Mouse (Mus musculus): ENCODE data around the gene Nbeal2. TPM values are rescaled to one million over a fixed set of nuclear protein-coding genes. Genes with fewer than 3 reads are reported as not detected.
"Not testable (repeated sequence)": the region's sequence is repeated elsewhere in the genome, so short reads cannot be mapped to it uniquely, and the experiment has no call there.

The Nbeal2 gene
- 1 to 10 TPM; 8.5 to 9.8 TPM for total RNA-seq (2021)
- long read RNA-seq, experiment 1, full-length matches to known transcripts, result 1 of 2 reads
- long read RNA-seq, experiment 1, partial matches to known transcripts, result 1 of 2 reads
- long read RNA-seq, experiment 1, other reads (novel, unspliced or antisense), result 0 of 2 reads
- long read RNA-seq, experiment 2, partial matches to known transcripts, result 3 of 4 reads
- long read RNA-seq, experiment 2, other reads (novel, unspliced or antisense), result 1 of 4 reads

- DNase-seq (ENCODE audit: low spot score in 2 of 2), result peak; percentile 90 to 92
Observed at GRCm38 (mm10) chr9:110653655-110654461, at the start of gene Nbeal2. Gene Nbeal2 (minus strand): TSS chr9:110654161.

GRCm38 (mm10) chr9:110702848-110703247 lies 48.9 kb upstream of the Nbeal2 start:
- no peak for DNase-seq (ENCODE audit: low spot score in 2 of 2)

GRCm38 (mm10) chr9:110701114-110702032 lies 47.4 kb upstream of the Nbeal2 start:
- no peak for DNase-seq (ENCODE audit: low spot score in 2 of 2)

GRCm38 (mm10) chr9:110699574-110699973 lies 45.6 kb upstream of the Nbeal2 start:
- no peak for DNase-seq (ENCODE audit: low spot score in 2 of 2)

- DNase-seq (ENCODE audit: low spot score in 2 of 2), result no peak
Observed at GRCm38 (mm10) chr9:110697465-110697864, 43.5 kb upstream of the Nbeal2 start.

GRCm38 (mm10) chr9:110696427-110696826 lies 42.5 kb upstream of the Nbeal2 start:
- DNase-seq (ENCODE audit: low spot score in 2 of 2), result no peak

- no peak for DNase-seq (ENCODE audit: low spot score in 2 of 2)
Observed at GRCm38 (mm10) chr9:110695165-110695755, 41.3 kb upstream of the Nbeal2 start.

- DNase-seq (ENCODE audit: low spot score in 2 of 2), result no peak
Observed at GRCm38 (mm10) chr9:110689261-110689779, 35.4 kb upstream of the Nbeal2 start.

- no peak for DNase-seq (ENCODE audit: low spot score in 2 of 2)
Observed at GRCm38 (mm10) chr9:110687846-110688245, 33.9 kb upstream of the Nbeal2 start.

- DNase-seq (ENCODE audit: low spot score in 2 of 2), result no peak
Observed at GRCm38 (mm10) chr9:110687061-110687460, 33.1 kb upstream of the Nbeal2 start.

- no peak for DNase-seq (ENCODE audit: low spot score in 2 of 2)
Observed at GRCm38 (mm10) chr9:110686472-110686871, 32.5 kb upstream of the Nbeal2 start.

- DNase-seq (ENCODE audit: low spot score in 2 of 2), result peak in 1 of 2 experiments; percentile 25
Observed at GRCm38 (mm10) chr9:110685591-110685990, 31.6 kb upstream of the Nbeal2 start.

- peak in 1 of 2 experiments; percentile 58 for DNase-seq (ENCODE audit: low spot score in 2 of 2)
Observed at GRCm38 (mm10) chr9:110685187-110685586, 31.2 kb upstream of the Nbeal2 start.

GRCm38 (mm10) chr9:110684100-110684831 lies 30.3 kb upstream of the Nbeal2 start:
- DNase-seq (ENCODE audit: low spot score in 2 of 2), result peak; percentile 36 to 55

- no peak for DNase-seq (ENCODE audit: low spot score in 2 of 2)
Observed at GRCm38 (mm10) chr9:110683574-110684099, 29.7 kb upstream of the Nbeal2 start.

- DNase-seq (ENCODE audit: low spot score in 2 of 2), result not testable (repeated sequence)
Observed at GRCm38 (mm10) chr9:110682697-110683096, 28.7 kb upstream of the Nbeal2 start.

GRCm38 (mm10) chr9:110682255-110682654 lies 28.3 kb upstream of the Nbeal2 start:
- peak in 1 of 2 experiments; percentile 34 for DNase-seq (ENCODE audit: low spot score in 2 of 2)

- DNase-seq (ENCODE audit: low spot score in 2 of 2), result no peak
Observed at GRCm38 (mm10) chr9:110681817-110682216, 27.9 kb upstream of the Nbeal2 start.

GRCm38 (mm10) chr9:110680736-110681507 lies 27.0 kb upstream of the Nbeal2 start:
- DNase-seq (ENCODE audit: low spot score in 2 of 2), result no peak
